ENCODE assay signal across 8 mouse cellular contexts in genomic region chr7:129591371-129592131, GRCm38 (mm10). TPM values are rescaled to one million over a fixed set of nuclear protein-coding genes. Genes with fewer than 3 reads are reported as not detected.
DNase-seq lines count a peak whose midpoint lies in the region; ATAC-seq and TF ChIP-seq lines count a peak whose summit lies in the region.

Gene Wdr11 (plus strand): TSS chr7:129591863.

- no peak for TF ChIP-seq CTCF in kidney, adult 2 months (conservative IDR thresholded peaks at IDR 0.05; ENCODE audit: insufficient read depth, insufficient read length, low read depth, low read length)
- no peak for TF ChIP-seq CTCF in spleen, adult 2 months (IDR thresholded peaks at IDR 0.05; ENCODE audit: extremely low read depth, insufficient read depth, insufficient read length, insufficient replicate concordance)

- DNase-seq in 3134 (ENCODE audit: extremely low read depth, insufficient read length, low spot score): peak; percentile 87
- DNase-seq in adrenal gland, postnatal 36 days: peak; percentile 84
- peak; percentile 88 to 90 for DNase-seq in heart, adult 18-20 months
- DNase-seq in kidney, adult 2 months: peak; percentile 92
- peak; percentile 35 to 62 for DNase-seq in spleen, adult 2 months (ENCODE audit: low read depth in 1 of 2, low spot score in 2 of 2)

- H3K4me1 ChIP-seq in embryonic facial prominence, embryonic 13.5 days: peaks cover 15% of the 10 kb centered on the region
- H3K4me1 ChIP-seq in kidney, adult 2 months (ENCODE audit: control insufficient read depth, insufficient read depth, low read length): no peaks in the 10 kb centered on the region
- peaks cover 5% of the 10 kb centered on the region; the same call in 1 of the 2 replicates for H3K4me1 ChIP-seq in limb, embryonic 12.5 days (replicated peaks)
- H3K4me1 ChIP-seq in midbrain, embryonic 15.5 days: peaks cover 19% of the 10 kb centered on the region
- peaks cover 3% of the 10 kb centered on the region; the same call in 1 of the 2 replicates for H3K4me1 ChIP-seq in spleen, adult 2 months (ENCODE audit: control insufficient read depth, insufficient read depth, insufficient read length)

- H3K4me3 ChIP-seq in embryonic facial prominence, embryonic 13.5 days: peak within 1 kb of the TSS; percentile 82
- H3K4me3 ChIP-seq in kidney, adult 2 months (ENCODE audit: insufficient read depth, low read depth, low read length): peak within 1 kb of the TSS; percentile 76
- H3K4me3 ChIP-seq in limb, embryonic 12.5 days (replicated peaks): peak within 1 kb of the TSS; percentile 75
- peak within 1 kb of the TSS; percentile 91 for H3K4me3 ChIP-seq in midbrain, embryonic 15.5 days
- peak within 1 kb of the TSS; percentile 70 for H3K4me3 ChIP-seq in spleen, adult 2 months (ENCODE audit: extremely low read depth, insufficient read depth, insufficient read length)

- peak within 1 kb of the TSS; percentile 90 for H3K9ac ChIP-seq in embryonic facial prominence, embryonic 13.5 days
- peak within 1 kb of the TSS; percentile 81 for H3K9ac ChIP-seq in limb, embryonic 12.5 days (replicated peaks)
- peak within 1 kb of the TSS; percentile 88 for H3K9ac ChIP-seq in midbrain, embryonic 15.5 days

- 4% methylated on average over 37 of the region's 37 CpGs for WGBS in embryonic facial prominence, embryonic 13.5 days
- 4% methylated on average over 37 of the region's 37 CpGs for WGBS in kidney, adult 2 months
- 3% methylated on average over 37 of the region's 37 CpGs for WGBS in limb, embryonic 12.5 days
- WGBS in midbrain, embryonic 15.5 days: 3% methylated on average over 37 of the region's 37 CpGs
- 4% methylated on average over 37 of the region's 37 CpGs for WGBS in spleen, adult 2 months

- peak within 1 kb of the TSS; percentile 73 for H3K4me2 ChIP-seq in embryonic facial prominence, embryonic 13.5 days
- peak within 1 kb of the TSS; percentile 70 for H3K4me2 ChIP-seq in limb, embryonic 12.5 days
- H3K4me2 ChIP-seq in midbrain, embryonic 15.5 days: peak within 1 kb of the TSS; percentile 70

- peaks cover 9% of the 10 kb centered on the region for H3K36me3 ChIP-seq in embryonic facial prominence, embryonic 13.5 days
- no peaks in the 10 kb centered on the region for H3K36me3 ChIP-seq in kidney, adult 2 months (ENCODE audit: control insufficient read depth, insufficient read depth, low read length)
- H3K36me3 ChIP-seq in limb, embryonic 12.5 days: peaks cover 9% of the 10 kb centered on the region
- no peaks in the 10 kb centered on the region for H3K36me3 ChIP-seq in midbrain, embryonic 15.5 days (replicated peaks)
- H3K36me3 ChIP-seq in spleen, adult 2 months (ENCODE audit: control insufficient read depth, insufficient read depth, low read length): no peaks in the 10 kb centered on the region

- ATAC-seq in embryonic facial prominence, embryonic 13.5 days (ENCODE audit: insufficient number of reproducible peaks, insufficient read depth, low FRiP score, low TSS enrichment, low read depth): peak; percentile 76; the same call in 1 of the 2 replicates
- ATAC-seq in limb, embryonic 12.5 days (ENCODE audit: insufficient number of reproducible peaks, insufficient read depth, low FRiP score, low TSS enrichment, low read depth): peak; percentile 87
- peak; percentile 89 for ATAC-seq in midbrain, embryonic 15.5 days (replicated peaks)

- TF ChIP-seq POLR2A in kidney, adult 2 months (IDR thresholded peaks at IDR 0.05; ENCODE audit: low read depth, low read length): no peak
- TF ChIP-seq POLR2A in spleen, adult 2 months (IDR thresholded peaks at IDR 0.05; ENCODE audit: low read depth, low read length): peak; percentile 10

- H3K27me3 ChIP-seq in embryonic facial prominence, embryonic 13.5 days: no peaks in the 10 kb centered on the region; the same call in 1 of the 2 replicates
- H3K27me3 ChIP-seq in kidney, adult 2 months (replicated peaks; ENCODE audit: control insufficient read depth, insufficient read depth, low read length): no peaks in the 10 kb centered on the region
- H3K27me3 ChIP-seq in limb, embryonic 12.5 days: no peaks in the 10 kb centered on the region
- no peaks in the 10 kb centered on the region for H3K27me3 ChIP-seq in midbrain, embryonic 15.5 days (replicated peaks)
- H3K27me3 ChIP-seq in spleen, adult 2 months (ENCODE audit: control insufficient read depth, insufficient read depth, low read length): no peaks in the 10 kb centered on the region

- H3K9me3 ChIP-seq in embryonic facial prominence, embryonic 13.5 days: no peaks in the 10 kb centered on the region
- H3K9me3 ChIP-seq in limb, embryonic 12.5 days: no peaks in the 10 kb centered on the region
- H3K9me3 ChIP-seq in midbrain, embryonic 15.5 days: no peaks in the 10 kb centered on the region

- H3K27ac ChIP-seq in embryonic facial prominence, embryonic 13.5 days: peak within 1 kb of the TSS; percentile 95
- H3K27ac ChIP-seq in kidney, adult 2 months (ENCODE audit: insufficient read depth, low read depth, low read length): peak within 1 kb of the TSS; percentile 94
- H3K27ac ChIP-seq in limb, embryonic 12.5 days: peak within 1 kb of the TSS; percentile 96
- peak within 1 kb of the TSS; percentile 95 for H3K27ac ChIP-seq in midbrain, embryonic 15.5 days
- H3K27ac ChIP-seq in spleen, adult 2 months (ENCODE audit: insufficient read depth, low read length): peak within 1 kb of the TSS; percentile 82

RNA-seq across cellular contexts. Expression of gene Wdr11, which starts in this region (rescaled TPM):
- total RNA-seq in adrenal gland, postnatal 36 days (2021): 10 to 100 TPM; 41.6 to 51.7 TPM
- polyA plus RNA-seq in embryonic facial prominence, embryonic 13.5 days (2015; fragmentation: Nextera tagmentation; extraction: Ambion mirVana): 42.2 and 44.2 TPM in 2 replicates
- 10 to 100 TPM; 20.8 to 22.0 TPM for total RNA-seq in heart, adult 18-20 months (2021)
- polyA plus RNA-seq in kidney, adult 2 months (2012; rRNA removed): 23.8 and 26.8 TPM in 2 replicates
- 48.7 and 49.2 TPM in 2 replicates for polyA plus RNA-seq in limb, embryonic 12.5 days (2016; fragmentation: Nextera tagmentation; extraction: Ambion mirVana)
- polyA plus RNA-seq in midbrain, embryonic 15.5 days (2015; fragmentation: Nextera tagmentation; extraction: Ambion mirVana): 37.1 and 40.3 TPM in 2 replicates
- 10.3 and 12.6 TPM in 2 replicates for polyA plus RNA-seq in spleen, adult 2 months (2012; rRNA removed)

Comparison
In these comparisons a context has a peak if more than half of its experiments do, and no peak if none do; other contexts are left out.
1. Peak in every context shown above with its lines: DNase-seq, ATAC-seq, H3K4me3 ChIP-seq and H3K27ac ChIP-seq.